Mouse (Mus musculus) lung, postnatal 0 days (tissue): ENCODE measurements around the gene Calr4.

Experiments
- CTCF ChIP-seq: IDR thresholded peaks from 2 replicates; pipeline ENCODE4 v1.5.1; 2016; ENCODE audit warnings: antibody characterized with exemption, mild to moderate bottlenecking
- EP300 ChIP-seq: IDR thresholded peaks from 2 replicates; pipeline ENCODE4 v1.6.1; 2016; ENCODE audit warnings: antibody characterized with exemption, mild to moderate bottlenecking, control low read depth

- TF ChIP-seq CTCF (no peak), EP300 (no peak)
Observed at GRCm38 (mm10) chr4:109294629-109295028, 60.3 kb downstream of the Calr4 start.
